Mouse (Mus musculus) embryonic facial prominence, embryonic 12.5 days (tissue): Measurements from ENCODE around the gene Kif1b. TPM values are rescaled to one million over a fixed set of nuclear protein-coding genes. Genes with fewer than 3 reads are reported as not detected.
"Not testable (repeated sequence)": the region's sequence is repeated elsewhere in the genome, so short reads cannot be mapped to it uniquely, and the experiment has no call there.

Source experiments
- ATAC-seq: fragments of 200-750 bp; cut with Nextera tagmentation; 2 replicates; pipeline ENCODE4 v1.8.0; 2017; ENCODE audit not compliant: insufficient number of reproducible peaks, insufficient read depth, low FRiP score, low TSS enrichment
- H3K27ac ChIP-seq: fragments of 300-500 bp; sonication (generic); 2 replicates; pipeline ENCODE4 v1.5.1; 2016; ENCODE audit warnings: mild to moderate bottlenecking
- H3K27me3 ChIP-seq: fragments of 300-500 bp; sonication (generic); 2 replicates; pipeline ENCODE4 v1.6.1; 2016; ENCODE audit warnings: mild to moderate bottlenecking, moderate library complexity
- H3K36me3 ChIP-seq: fragments of 300-500 bp; sonication (generic); 2 replicates; pipeline ENCODE4 v1.6.1; 2016; ENCODE audit warnings: mild to moderate bottlenecking
- H3K4me1 ChIP-seq: fragments of 300-500 bp; sonication (generic); 2 replicates; pipeline ENCODE4 v1.6.1; 2016
- H3K4me2 ChIP-seq: fragments of 300-500 bp; sonication (generic); replicated peaks from 2 replicates; pipeline ENCODE4 v1.6.1; 2016; ENCODE audit warnings: mild to moderate bottlenecking, moderate library complexity
- H3K4me3 ChIP-seq: fragments of 300-500 bp; sonication (generic); 2 replicates; pipeline ENCODE4 v1.5.1; 2016; ENCODE audit warnings: mild to moderate bottlenecking
- H3K9ac ChIP-seq: fragments of 300-500 bp; sonication (generic); 2 replicates; pipeline ENCODE4 v1.6.1; 2016; ENCODE audit warnings: mild to moderate bottlenecking, moderate library complexity
- H3K9me3 ChIP-seq: fragments of 300-500 bp; sonication (generic); 2 replicates; pipeline ENCODE4 v1.6.1; 2016; ENCODE audit warnings: mild to moderate bottlenecking, moderate library complexity
- WGBS: fragments of 180-500 bp; shearing (Covaris S2); methylation state at CpG from one replicate; pipeline ENCODE4 v1.1.7; 2016; 5-methylcytosine and 5-hydroxymethylcytosine counted together
- polyA plus RNA-seq: library from polyadenylated mRNA; unstranded; fragments of >200 nt; fragmentation: Nextera tagmentation; extraction: Ambion mirVana; gene quantifications from 2 replicates; pipeline ENCODE4 v1.2.1, GENCODE M21; 2016

Kif1b gene
- polyA plus RNA-seq, 1 experiment from 2014 or later = 56.1 TPM

DNA sequence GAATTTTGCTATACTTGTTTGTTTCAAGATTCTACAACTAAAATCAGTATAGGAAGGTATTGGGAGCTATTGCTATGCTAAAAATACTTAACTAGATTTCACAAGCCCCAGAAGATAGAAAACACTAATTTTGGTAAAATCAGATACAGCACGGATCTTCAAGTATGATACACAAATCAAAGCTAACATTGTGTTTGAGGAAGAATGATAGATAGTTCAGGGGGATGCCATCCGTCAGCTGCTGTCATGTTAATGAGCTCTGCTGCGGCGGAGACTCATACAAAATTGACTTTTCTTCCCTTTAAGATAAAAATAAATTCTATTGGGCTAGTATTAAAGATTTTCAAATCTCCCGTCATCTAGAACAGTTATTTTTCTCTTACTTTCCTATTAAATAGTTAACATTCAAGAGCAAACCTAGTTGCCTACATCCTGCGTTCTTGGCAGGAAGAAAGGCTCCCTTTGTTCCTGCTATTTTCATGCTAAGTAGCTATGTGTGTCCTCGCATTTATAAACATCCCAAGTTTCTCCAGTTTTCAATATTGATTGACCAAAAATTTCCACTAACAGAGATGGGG is 60.8 kb downstream of the Kif1b start:
- Histone ChIP-seq H3K9me3 (no peaks in the 10 kb centered on the region), H3K9ac (no peak overlapping the region), H3K27me3 (no peaks in the 10 kb centered on the region), H3K36me3 (peaks cover 67% of the 10 kb centered on the region), H3K4me2 (no peak overlapping the region), H3K4me1 (no peaks in the 10 kb centered on the region), H3K4me3 (no peak overlapping the region), H3K27ac (no peak overlapping the region)
- ATAC-seq = no peak
- WGBS = 64% methylated on average over 7 of the region's 7 CpGs

GRCm38 (mm10) chr4:149237011-149237410 is 70.5 kb downstream of the Kif1b start:
- no peak overlapping the region for H3K27ac ChIP-seq
- WGBS = 96% methylated on average over 15 of the region's 15 CpGs
- peaks cover 35% of the 10 kb centered on the region for H3K36me3 ChIP-seq

DNA sequence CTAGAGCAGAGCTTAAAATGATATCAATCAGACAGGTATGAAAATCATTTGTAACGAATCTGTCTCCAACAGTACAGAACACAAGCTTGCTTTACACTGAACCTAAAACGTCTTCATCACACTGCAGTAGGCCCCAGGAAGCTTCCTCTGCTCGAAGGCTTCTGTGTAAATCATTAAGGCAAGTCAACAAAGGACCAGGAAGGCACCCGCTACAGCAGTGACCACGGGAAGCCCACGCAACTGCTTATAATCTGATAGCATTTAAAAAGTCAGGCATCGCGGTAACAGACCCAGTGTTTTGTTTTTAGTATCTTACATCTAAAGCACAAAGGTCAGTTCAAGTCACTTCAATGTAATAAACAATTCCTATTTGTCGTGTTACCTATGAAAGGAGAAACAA is 73.6 kb downstream of the Kif1b start:
- WGBS = 75% methylated on average over 9 of the region's 9 CpGs

More at GRCm38 (mm10) chr4:149237011-149237410, 70.5 kb downstream of the Kif1b start:
- Histone ChIP-seq H3K9me3 (no peaks in the 10 kb centered on the region), H3K27me3 (no peaks in the 10 kb centered on the region), H3K4me1 (no peaks in the 10 kb centered on the region), H3K9ac (no peak overlapping the region), H3K4me2 (no peak overlapping the region), H3K4me3 (no peak overlapping the region)
- no peak for ATAC-seq

DNA sequence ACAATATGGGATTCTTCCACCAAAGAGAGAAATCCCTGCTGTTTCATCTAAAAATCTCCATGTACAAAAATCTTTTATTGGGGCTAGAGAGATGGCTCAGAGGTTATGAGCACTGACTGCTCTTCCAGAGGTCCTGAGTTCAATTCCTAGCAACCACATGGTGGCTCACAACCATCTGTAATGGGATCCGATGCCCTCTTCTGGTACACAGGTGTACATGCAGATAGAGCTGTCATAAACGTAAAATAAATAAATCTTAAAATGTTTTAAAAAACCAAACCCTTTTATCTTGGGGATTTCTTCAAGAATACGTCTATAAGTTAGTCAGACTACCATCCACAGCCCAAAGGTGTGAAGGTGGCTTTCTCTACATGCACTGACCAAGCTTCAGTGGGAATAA is 78.8 kb downstream of the Kif1b start:
- not testable (repeated sequence) for H3K27me3 ChIP-seq, H3K9me3 ChIP-seq, H3K4me2 ChIP-seq, H3K27ac ChIP-seq, ATAC-seq, H3K9ac ChIP-seq, H3K4me3 ChIP-seq, H3K4me1 ChIP-seq
- H3K36me3 ChIP-seq = peaks cover 21% of the 10 kb centered on the region
- 85% methylated on average over 3 of the region's 3 CpGs for WGBS

More for the DNA sequence above, 73.6 kb downstream of the Kif1b start:
- Histone ChIP-seq H3K9me3 (no peaks in the 10 kb centered on the region), H3K9ac (no peak overlapping the region), H3K4me1 (no peaks in the 10 kb centered on the region), H3K27me3 (no peaks in the 10 kb centered on the region), H3K4me2 (no peak overlapping the region), H3K4me3 (no peak overlapping the region), H3K27ac (no peak overlapping the region), H3K36me3 (peaks cover 25% of the 10 kb centered on the region)
- ATAC-seq = no peak

GRCm38 (mm10) chr4:149228256-149228655 is 79.2 kb downstream of the Kif1b start:
- H3K4me3 ChIP-seq = no peak overlapping the region
- WGBS = 92% methylated on average over 3 of the region's 3 CpGs
- H3K4me1 ChIP-seq = no peaks in the 10 kb centered on the region
- H3K9ac ChIP-seq = no peak overlapping the region
- no peaks in the 10 kb centered on the region for H3K27me3 ChIP-seq
- peaks cover 25% of the 10 kb centered on the region for H3K36me3 ChIP-seq
- no peak overlapping the region for H3K27ac ChIP-seq
- H3K9me3 ChIP-seq = 0 out of 2 replicates have a peak, but pooled peaks cover 4% of the 10 kb centered on the region
- no peak for ATAC-seq
- no peak overlapping the region for H3K4me2 ChIP-seq

DNA sequence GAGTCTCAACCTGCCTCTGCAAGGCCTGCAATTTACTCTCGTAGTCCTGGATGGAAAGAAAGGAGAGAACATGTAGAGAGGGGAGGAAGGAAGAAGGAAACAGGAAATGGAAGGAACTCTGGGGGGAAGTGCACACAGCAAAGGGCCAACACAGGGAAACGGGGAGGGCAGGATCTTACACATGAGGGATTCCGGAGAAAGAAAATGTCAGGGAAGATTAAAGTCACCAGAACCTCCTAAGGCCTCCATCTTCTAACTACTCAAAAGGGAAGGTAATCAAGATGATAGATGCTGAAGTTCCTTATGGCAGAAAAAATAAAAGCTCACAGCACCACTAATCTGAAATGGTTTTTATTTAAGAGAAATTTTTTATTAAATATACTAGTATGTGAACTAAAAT is 81.2 kb downstream of the Kif1b start:
- Histone ChIP-seq H3K4me1 (no peaks in the 10 kb centered on the region), H3K9me3 (0 out of 2 replicates have a peak, but pooled peaks cover 4% of the 10 kb centered on the region), H3K9ac (no peak overlapping the region), H3K27ac (no peak overlapping the region), H3K36me3 (peaks cover 43% of the 10 kb centered on the region), H3K27me3 (no peaks in the 10 kb centered on the region), H3K4me2 (no peak overlapping the region), H3K4me3 (no peak overlapping the region)
- no peak for ATAC-seq
- WGBS = 68% methylated on average over 3 of the region's 3 CpGs

- H3K27ac ChIP-seq = no peak overlapping the region
- 97% methylated on average over 3 of the region's 3 CpGs for WGBS
- H3K36me3 ChIP-seq = peaks cover 61% of the 10 kb centered on the region
- H3K4me3 ChIP-seq = no peak overlapping the region
- H3K4me1 ChIP-seq = peaks cover 5% of the 10 kb centered on the region; the same call in 1 of the 2 replicates
- no peak for ATAC-seq
- H3K27me3 ChIP-seq = no peaks in the 10 kb centered on the region
- no peak overlapping the region for H3K9ac ChIP-seq
- 0 out of 2 replicates have a peak, but pooled peaks cover 4% of the 10 kb centered on the region for H3K9me3 ChIP-seq
- H3K4me2 ChIP-seq = no peak overlapping the region
Observed at GRCm38 (mm10) chr4:149223453-149223852, 84.0 kb downstream of the Kif1b start.

DNA sequence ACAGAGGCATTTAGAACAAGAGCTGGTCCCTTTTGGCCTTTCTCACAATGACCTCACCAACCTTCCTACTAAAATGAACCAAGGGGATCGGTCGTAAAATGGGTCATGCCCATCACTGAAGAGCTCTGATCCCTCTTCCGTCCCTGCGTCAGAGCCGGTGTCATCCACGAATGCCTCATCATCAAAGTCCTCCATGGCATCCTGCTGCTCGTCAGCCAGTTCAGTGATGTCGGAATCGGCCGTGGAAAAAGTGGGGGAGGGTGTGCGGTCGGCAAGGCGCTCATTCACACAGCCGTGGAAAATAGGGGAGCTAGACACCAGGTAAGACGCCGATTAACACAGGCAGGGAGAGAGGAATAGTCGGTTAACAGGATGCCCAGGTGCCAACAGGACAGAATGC is 87.0 kb downstream of the Kif1b start:
- no peak overlapping the region for H3K27ac ChIP-seq
- no peaks in the 10 kb centered on the region for H3K27me3 ChIP-seq
- peaks cover 12% of the 10 kb centered on the region; the same call in 1 of the 2 replicates for H3K4me1 ChIP-seq
- no peak for ATAC-seq
- WGBS = 68% methylated on average over 17 of the region's 17 CpGs
- 0 out of 2 replicates have a peak, but pooled peaks cover 4% of the 10 kb centered on the region for H3K9me3 ChIP-seq
- H3K36me3 ChIP-seq = peaks cover 57% of the 10 kb centered on the region
- H3K4me2 ChIP-seq = no peak overlapping the region
- no peak overlapping the region for H3K9ac ChIP-seq
- H3K4me3 ChIP-seq = no peak overlapping the region

DNA sequence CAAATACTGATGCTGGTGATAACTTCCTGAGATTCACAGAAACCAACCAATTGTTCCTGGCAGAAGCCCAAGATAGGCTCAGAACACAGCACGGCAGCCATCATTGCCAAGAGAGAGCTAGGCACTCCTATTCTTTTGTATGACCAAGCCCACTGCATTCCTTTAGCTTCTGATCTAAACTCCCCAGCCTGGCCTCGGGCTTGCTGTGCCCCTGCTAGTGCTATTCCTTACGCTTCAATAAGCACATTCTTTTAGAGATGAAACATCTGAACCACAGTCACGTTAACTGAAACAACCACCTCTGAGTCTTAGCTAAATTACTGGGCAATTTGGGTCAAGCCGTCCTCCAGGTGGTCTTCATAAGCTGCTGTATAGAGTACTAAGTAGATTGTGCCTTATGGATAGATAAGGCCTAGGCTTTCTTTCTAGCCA is 87.4 kb downstream of the Kif1b start:
- Histone ChIP-seq H3K9ac (no peak overlapping the region), H3K4me2 (no peak overlapping the region), H3K4me3 (no peak overlapping the region), H3K27me3 (no peaks in the 10 kb centered on the region), H3K27ac (no peak overlapping the region), H3K4me1 (peaks cover 16% of the 10 kb centered on the region; the same call in 1 of the 2 replicates), H3K9me3 (0 out of 2 replicates have a peak, but pooled peaks cover 4% of the 10 kb centered on the region), H3K36me3 (peaks cover 55% of the 10 kb centered on the region)
- ATAC-seq = no peak; the same call in 1 of the 2 replicates
- 39% methylated on average over 5 of the region's 5 CpGs for whole genome bisulfite sequencing

DNA sequence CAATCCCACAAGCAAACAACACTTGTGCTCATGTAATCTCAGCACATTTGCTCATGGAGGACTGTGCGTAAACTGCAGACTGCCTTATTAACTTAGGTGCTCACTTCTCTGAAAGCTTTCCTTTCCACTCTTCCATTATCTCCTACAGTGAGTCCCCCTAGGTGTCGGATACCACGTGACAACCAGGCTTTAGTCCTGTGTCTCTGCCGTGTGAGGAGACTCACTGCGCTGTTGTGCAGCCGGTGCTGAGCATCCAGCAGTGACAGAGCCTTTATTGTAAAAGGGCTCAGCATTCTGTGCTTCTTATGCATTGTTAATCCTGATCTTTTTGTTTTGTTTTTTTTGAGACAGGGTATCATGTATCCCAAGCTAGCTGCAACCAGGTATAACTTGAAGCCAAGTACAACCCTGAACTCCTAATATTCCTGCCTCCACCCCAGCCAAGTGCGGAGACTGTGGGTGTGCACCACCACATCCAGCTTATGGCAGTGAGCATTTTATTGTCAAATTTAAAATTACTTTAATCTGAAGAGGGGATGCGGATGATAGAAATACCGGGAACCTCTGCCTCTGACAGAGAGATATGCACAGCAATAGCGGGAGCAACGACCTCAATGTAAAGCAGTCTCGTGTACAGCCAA is 88.0 kb downstream of the Kif1b start:
- Histone ChIP-seq H3K27ac (no peak overlapping the region), H3K4me3 (no peak overlapping the region), H3K9ac (no peak overlapping the region), H3K27me3 (no peaks in the 10 kb centered on the region), H3K4me2 (no peak overlapping the region), H3K9me3 (0 out of 2 replicates have a peak, but pooled peaks cover 4% of the 10 kb centered on the region), H3K4me1 (peaks cover 16% of the 10 kb centered on the region; the same call in 1 of the 2 replicates), H3K36me3 (peaks cover 57% of the 10 kb centered on the region)
- WGBS = 85% methylated on average over 12 of the region's 12 CpGs
- no peak for ATAC-seq

DNA sequence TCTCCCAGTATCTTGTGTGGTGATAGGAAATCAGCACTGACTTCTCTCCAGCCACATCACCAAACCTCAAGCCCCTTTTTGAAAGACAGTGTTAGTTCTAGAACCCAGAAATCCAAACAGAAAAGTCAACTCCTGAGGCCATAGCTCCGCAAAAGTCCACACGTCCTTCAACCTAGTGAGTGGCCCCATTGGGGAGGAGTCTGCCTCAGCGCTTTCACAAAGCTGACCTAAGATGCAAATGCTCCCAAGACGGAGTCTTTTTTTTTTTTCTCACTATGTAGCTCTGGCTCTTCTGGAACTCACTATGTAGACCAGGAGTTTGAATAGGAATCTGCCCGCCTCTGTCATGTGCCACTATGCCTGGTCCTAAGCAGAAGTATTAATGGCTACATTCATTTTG is 89.0 kb downstream of the Kif1b start:
- H3K27me3 ChIP-seq = no peaks in the 10 kb centered on the region
- peaks cover 16% of the 10 kb centered on the region; the same call in 1 of the 2 replicates for H3K4me1 ChIP-seq
- H3K4me2 ChIP-seq = no peak overlapping the region
- WGBS = 88% methylated on average over 5 of the region's 5 CpGs
- H3K9me3 ChIP-seq = no peaks in the 10 kb centered on the region
- H3K27ac ChIP-seq = no peak overlapping the region
- H3K4me3 ChIP-seq = no peak overlapping the region
- no peak overlapping the region for H3K9ac ChIP-seq
- H3K36me3 ChIP-seq = peaks cover 55% of the 10 kb centered on the region
- ATAC-seq = no peak

DNA sequence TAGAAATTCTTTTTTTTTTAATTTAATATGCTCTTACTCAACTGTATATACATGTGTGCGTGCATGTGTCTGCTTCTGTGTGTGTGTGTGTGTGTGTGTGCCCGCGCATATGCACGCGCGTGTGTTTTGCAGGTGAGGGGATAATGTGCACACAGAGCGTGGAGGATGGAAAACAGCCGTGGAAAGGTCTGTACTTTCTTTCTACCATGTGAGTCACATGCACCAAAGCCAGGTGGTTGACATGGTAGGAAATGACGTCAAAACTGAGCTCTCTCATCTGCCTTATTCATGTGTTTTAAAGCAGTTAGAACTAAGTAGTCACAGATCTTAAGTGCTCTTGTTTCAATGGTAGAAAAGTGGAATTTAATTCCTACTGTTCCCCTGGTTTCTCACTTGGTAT is 91.5 kb downstream of the Kif1b start:
- Histone ChIP-seq H3K27me3 (no peaks in the 10 kb centered on the region), H3K4me3 (no peak overlapping the region), H3K9me3 (no peaks in the 10 kb centered on the region), H3K4me1 (peaks cover 16% of the 10 kb centered on the region; the same call in 1 of the 2 replicates), H3K9ac (no peak overlapping the region), H3K36me3 (peaks cover 57% of the 10 kb centered on the region), H3K27ac (no peak overlapping the region), H3K4me2 (no peak overlapping the region)
- ATAC-seq = no peak
- WGBS = 72% methylated on average over 9 of the region's 9 CpGs
